Mouse (Mus musculus): Measurements from ENCODE around the gene Clta. TPM values are rescaled to one million over a fixed set of nuclear protein-coding genes. Genes with fewer than 3 reads are reported as not detected.
A peak's percentile ranks its signal among the peaks of the same experiment; 100 is the strongest.

Gene Clta
- total and polyA plus RNA-seq, 3 experiments = 64.6 to 78.6 (median 75.8) TPM

- Histone ChIP-seq H3K79me2 (replicated peaks; ENCODE audit: control insufficient read depth, insufficient read depth, low read length) (peaks cover 4% of the 10 kb centered on the region), H3K9ac (ENCODE audit: low read depth, low read length) (no peak overlapping the region), H3K4me1 (ENCODE audit: control insufficient read depth, insufficient read depth, low read length) (no peaks in the 10 kb centered on the region; the same call in 1 of the 2 replicates), H3K36me3 (ENCODE audit: control insufficient read depth, insufficient read depth, low read length) (peaks cover 2% of the 10 kb centered on the region), H3K27ac (no peak overlapping the region), H3K27me3 (ENCODE audit: control insufficient read depth, insufficient read depth, low read length) (no peaks in the 10 kb centered on the region), H3K4me3 (no peak overlapping the region)
- DNase-seq = peak; percentile 1 to 10
- 88% methylated on average over 11 of the region's 11 CpGs for WGBS
- intact Hi-C loops (cut with DNase I) = no loop called here
- TF ChIP-seq CTCF (IDR thresholded peaks at IDR 0.05) = no peak
These were observed 18.5 kb downstream of the Clta start for GRCm38 (mm10) chr4:44022766-44023165.

GRCm38 (mm10) chr4:44023681-44024080 is 19.4 kb downstream of the Clta start:
- no peak overlapping the region for H3K9ac ChIP-seq (ENCODE audit: low read depth, low read length)
- no peaks in the 10 kb centered on the region for H3K27me3 ChIP-seq (ENCODE audit: control insufficient read depth, insufficient read depth, low read length)
- intact Hi-C loops (cut with DNase I) = no loop called here
- no peak for TF ChIP-seq POLR2A (IDR thresholded peaks at IDR 0.05; ENCODE audit: insufficient read depth, low read depth, low read length)
- TF ChIP-seq EP300 (IDR thresholded peaks at IDR 0.05; ENCODE audit: insufficient read depth, low read depth, low read length) = no peak
- TF ChIP-seq CTCF (IDR thresholded peaks at IDR 0.05) = no peak
- 97% methylated on average over 9 of the region's 9 CpGs for WGBS
- peaks cover 2% of the 10 kb centered on the region; the same call in 1 of the 2 replicates for H3K4me1 ChIP-seq (ENCODE audit: control insufficient read depth, insufficient read depth, low read length)
- peak in 1 of 2 experiments; percentile 15 for DNase-seq
- peaks cover 3% of the 10 kb centered on the region for H3K79me2 ChIP-seq (replicated peaks; ENCODE audit: control insufficient read depth, insufficient read depth, low read length)
- no peak overlapping the region for H3K27ac ChIP-seq
- H3K36me3 ChIP-seq (ENCODE audit: control insufficient read depth, insufficient read depth, low read length) = peaks cover 3% of the 10 kb centered on the region
- H3K4me3 ChIP-seq = no peak overlapping the region

- Histone ChIP-seq H3K9ac (ENCODE audit: low read depth, low read length) (no peak overlapping the region), H3K4me1 (ENCODE audit: control insufficient read depth, insufficient read depth, low read length) (peaks cover 2% of the 10 kb centered on the region; the same call in 1 of the 2 replicates), H3K79me2 (replicated peaks; ENCODE audit: control insufficient read depth, insufficient read depth, low read length) (peaks cover 3% of the 10 kb centered on the region), H3K27me3 (ENCODE audit: control insufficient read depth, insufficient read depth, low read length) (no peaks in the 10 kb centered on the region), H3K36me3 (ENCODE audit: control insufficient read depth, insufficient read depth, low read length) (peaks cover 3% of the 10 kb centered on the region; the same call in 1 of the 2 replicates), H3K4me3 (no peak overlapping the region), H3K27ac (no peak overlapping the region)
- peak in 1 of 2 experiments; percentile 1 for DNase-seq
- intact Hi-C loops (cut with DNase I) = no loop called here
- 92% methylated on average over 6 of the region's 6 CpGs for WGBS
- TF ChIP-seq POLR2A (IDR thresholded peaks at IDR 0.05; ENCODE audit: insufficient read depth, low read depth, low read length) (no peak), EP300 (IDR thresholded peaks at IDR 0.05; ENCODE audit: insufficient read depth, low read depth, low read length) (no peak), CTCF (IDR thresholded peaks at IDR 0.05) (no peak)
These were observed 20.0 kb downstream of the Clta start for GRCm38 (mm10) chr4:44024241-44024640.

- DNase-seq = peak in 1 of 2 experiments; percentile 10
- H3K4me3 ChIP-seq = no peak overlapping the region
- 93% methylated on average over 6 of the region's 6 CpGs for WGBS
- no peaks in the 10 kb centered on the region for H3K27me3 ChIP-seq (ENCODE audit: control insufficient read depth, insufficient read depth, low read length)
- no peak overlapping the region for H3K27ac ChIP-seq
- no peak overlapping the region for H3K9ac ChIP-seq (ENCODE audit: low read depth, low read length)
- TF ChIP-seq POLR2A (IDR thresholded peaks at IDR 0.05; ENCODE audit: insufficient read depth, low read depth, low read length) (no peak), EP300 (IDR thresholded peaks at IDR 0.05; ENCODE audit: insufficient read depth, low read depth, low read length) (no peak), CTCF (IDR thresholded peaks at IDR 0.05) (no peak)
- H3K36me3 ChIP-seq (ENCODE audit: control insufficient read depth, insufficient read depth, low read length) = peaks cover 2% of the 10 kb centered on the region; the same call in 1 of the 2 replicates
- intact Hi-C loops (cut with DNase I) = no loop called here
- no peaks in the 10 kb centered on the region for H3K79me2 ChIP-seq (replicated peaks; ENCODE audit: control insufficient read depth, insufficient read depth, low read length)
- peaks cover 3% of the 10 kb centered on the region; the same call in 1 of the 2 replicates for H3K4me1 ChIP-seq (ENCODE audit: control insufficient read depth, insufficient read depth, low read length)
These were observed 21.3 kb downstream of the Clta start for GRCm38 (mm10) chr4:44025570-44025969.

- no peak overlapping the region for H3K4me3 ChIP-seq
- 53% methylated on average over 16 of the region's 16 CpGs for WGBS
- no peaks in the 10 kb centered on the region for H3K79me2 ChIP-seq (replicated peaks; ENCODE audit: control insufficient read depth, insufficient read depth, low read length)
- peak; percentile 27 to 42 for DNase-seq
- H3K4me1 ChIP-seq (ENCODE audit: control insufficient read depth, insufficient read depth, low read length) = peaks cover 5% of the 10 kb centered on the region; the same call in 1 of the 2 replicates
- TF ChIP-seq POLR2A (IDR thresholded peaks at IDR 0.05; ENCODE audit: insufficient read depth, low read depth, low read length) = no peak
- no peak for TF ChIP-seq EP300 (IDR thresholded peaks at IDR 0.05; ENCODE audit: insufficient read depth, low read depth, low read length)
- no peak for TF ChIP-seq CTCF (IDR thresholded peaks at IDR 0.05)
- no peaks in the 10 kb centered on the region for H3K27me3 ChIP-seq (ENCODE audit: control insufficient read depth, insufficient read depth, low read length)
- H3K36me3 ChIP-seq (ENCODE audit: control insufficient read depth, insufficient read depth, low read length) = peaks cover 2% of the 10 kb centered on the region; the same call in 1 of the 2 replicates
- H3K9ac ChIP-seq (ENCODE audit: low read depth, low read length) = 0 out of 2 replicates have a peak overlapping the region, but pooled peaks have one; percentile 13
- H3K27ac ChIP-seq = peak overlapping the region; percentile 87
- intact Hi-C loops (cut with DNase I) = no loop called here
These were observed 24.3 kb downstream of the Clta start for GRCm38 (mm10) chr4:44028303-44029135.

- peak; percentile 50 to 71 for DNase-seq
- H3K27me3 ChIP-seq (ENCODE audit: control insufficient read depth, insufficient read depth, low read length) = no peaks in the 10 kb centered on the region
- H3K4me1 ChIP-seq (ENCODE audit: control insufficient read depth, insufficient read depth, low read length) = peaks cover 5% of the 10 kb centered on the region; the same call in 1 of the 2 replicates
- peak overlapping the region; percentile 87 for H3K27ac ChIP-seq
- TF ChIP-seq EP300 (IDR thresholded peaks at IDR 0.05; ENCODE audit: insufficient read depth, low read depth, low read length) (peak; percentile 52; the same call in 1 of the 2 replicates), POLR2A (IDR thresholded peaks at IDR 0.05; ENCODE audit: insufficient read depth, low read depth, low read length) (no peak), CTCF (IDR thresholded peaks at IDR 0.05) (peak; percentile 54)
- H3K79me2 ChIP-seq (replicated peaks; ENCODE audit: control insufficient read depth, insufficient read depth, low read length) = no peaks in the 10 kb centered on the region
- intact Hi-C loops (cut with DNase I) = no loop called here
- H3K4me3 ChIP-seq = no peak overlapping the region
- peaks cover 2% of the 10 kb centered on the region; the same call in 1 of the 2 replicates for H3K36me3 ChIP-seq (ENCODE audit: control insufficient read depth, insufficient read depth, low read length)
- H3K9ac ChIP-seq (ENCODE audit: low read depth, low read length) = no peak overlapping the region
- WGBS = 55% methylated on average over 15 of the region's 15 CpGs
These were observed 25.4 kb downstream of the Clta start for GRCm38 (mm10) chr4:44029661-44030066.

Measured in heart, adult 2 months (tissue).